Mouse (Mus musculus) midbrain, embryonic 10.5 days (tissue): ENCODE data around the gene Gm6890. TPM values are rescaled to one million over a fixed set of nuclear protein-coding genes. Genes with fewer than 3 reads are reported as not detected.
"Not testable (repeated sequence)": the region's sequence is repeated elsewhere in the genome, so short reads cannot be mapped to it uniquely, and the experiment has no call there.

Experiments used
- DNase-seq: peaks from one replicate; pipeline ENCODE4 v3.0.0-alpha.2; 2017; ENCODE audit warnings: low spot score
- H3K27ac ChIP-seq: fragments of 300-500 bp; sonication (generic); replicated peaks from 2 replicates; pipeline ENCODE4 v1.5.1; 2016; ENCODE audit warnings: mild to moderate bottlenecking
- H3K27me3 ChIP-seq: fragments of 300-500 bp; sonication (generic); 2 replicates; pipeline ENCODE4 v1.6.1; 2016; ENCODE audit warnings: low read depth, mild to moderate bottlenecking; ENCODE audit not compliant: poor library complexity, severe bottlenecking
- H3K36me3 ChIP-seq: fragments of 300-500 bp; sonication (generic); 2 replicates; pipeline ENCODE4 v1.6.1; 2016; ENCODE audit warnings: mild to moderate bottlenecking, moderate library complexity
- H3K4me1 ChIP-seq: fragments of 300-500 bp; sonication (generic); 2 replicates; pipeline ENCODE4 v1.6.1; 2016
- H3K4me3 ChIP-seq: fragments of 300-500 bp; sonication (generic); 2 replicates; pipeline ENCODE4 v1.5.1; 2016; ENCODE audit warnings: mild to moderate bottlenecking, moderate library complexity
- H3K9me3 ChIP-seq: fragments of 300-500 bp; sonication (generic); replicated peaks from 2 replicates; pipeline ENCODE4 v1.6.1; 2016; ENCODE audit warnings: mild to moderate bottlenecking
- WGBS: fragments of 180-500 bp; shearing (Covaris S2); methylation state at CpG from one replicate; pipeline ENCODE4 v1.1.7; 2016; 5-methylcytosine and 5-hydroxymethylcytosine counted together
- polyA plus RNA-seq: library from polyadenylated mRNA; unstranded; fragments of >200 nt; fragmentation: Nextera tagmentation; extraction: Ambion mirVana; gene quantifications from 2 replicates; pipeline ENCODE4 v1.2.1, GENCODE M21; 2016

Gm6890 gene
- not detected in 2 replicates for polyA plus RNA-seq

GRCm38 (mm10) chrX:74740627-74741026 lies at the start of gene Gm6890:
Gene Gm6890, plus strand, starts transcription at chrX:74740927.
- DNase-seq, H3K36me3 ChIP-seq, H3K9me3 ChIP-seq, H3K4me1 ChIP-seq, H3K27me3 ChIP-seq, H3K4me3 ChIP-seq, H3K27ac ChIP-seq: not testable (repeated sequence)
- WGBS: 93% methylated on average over 9 of the region's 9 CpGs

- WGBS: 92% methylated on average over 10 of the region's 10 CpGs
- not testable (repeated sequence) for DNase-seq, H3K4me1 ChIP-seq, H3K4me3 ChIP-seq, H3K36me3 ChIP-seq, H3K27me3 ChIP-seq, H3K27ac ChIP-seq, H3K9me3 ChIP-seq
Measured at GRCm38 (mm10) chrX:74726195-74726594, 14.5 kb upstream of the Gm6890 start.

- WGBS: no CpG with 5 or more reads among the region's 1 CpGs
- not testable (repeated sequence) for DNase-seq, H3K27me3 ChIP-seq, H3K9me3 ChIP-seq, H3K4me1 ChIP-seq, H3K4me3 ChIP-seq, H3K27ac ChIP-seq, H3K36me3 ChIP-seq
Measured at GRCm38 (mm10) chrX:74770715-74771114, 30.0 kb downstream of the Gm6890 start.

Other genes with a start within 250 kb of the Gm6890 start
- gene Olfr1326-ps1, start 166.0 kb upstream of the Gm6890 start, polyA plus RNA-seq: not detected in 2 replicates
- gene Olfr1325, start 148.2 kb upstream of the Gm6890 start, polyA plus RNA-seq: not detected in 2 replicates
- not detected in 2 replicates for gene Gm5640, start 95.3 kb upstream of the Gm6890 start, polyA plus RNA-seq
- not detected in 2 replicates for gene Gm5936, start 96.3 kb downstream of the Gm6890 start, polyA plus RNA-seq